In genomic region chr19:8265324-8265723, GRCm38 (mm10) we compare ENCODE assay signal across 22 mouse cellular contexts. TPM values are rescaled to one million over a fixed set of nuclear protein-coding genes. Genes with fewer than 3 reads are reported as not detected.
A peak's percentile ranks its signal among the peaks of the same experiment; 100 is the strongest.
DNase-seq lines count a peak whose midpoint lies in the region; ATAC-seq and TF ChIP-seq lines count a peak whose summit lies in the region.
"Had no signal": no experiment of that assay in that cellular context is flagged by ENCODE, and none has a peak within 500 bp of the region (broad histone marks: within the 10 kb centered on the region; RNA-seq: fewer than 3 reads in every experiment).

No protein-coding gene starts in this region.

- no peaks in the 10 kb centered on the region for H3K9me3 ChIP-seq in kidney, embryonic 14.5 days (ENCODE audit: control insufficient read depth, low read length)
- H3K9me3 ChIP-seq in kidney, postnatal 0 days (replicated peaks; ENCODE audit: low read length) = no peaks in the 10 kb centered on the region
- H3K9me3 ChIP-seq: embryonic facial prominence, embryonic 13.5 days; forebrain, embryonic 12.5 days; heart, embryonic 15.5 days had no signal

- H3K4me1 ChIP-seq in kidney, adult 2 months (ENCODE audit: control insufficient read depth, insufficient read depth, low read length) = peaks cover 5% of the 10 kb centered on the region; the same call in 1 of the 2 replicates
- H3K4me1 ChIP-seq in kidney, embryonic 14.5 days (ENCODE audit: control insufficient read depth, insufficient read depth, low read length) = no peaks in the 10 kb centered on the region
- H3K4me1 ChIP-seq in liver, adult 2 months (ENCODE audit: control insufficient read depth, insufficient read depth, low read length) = peaks cover 5% of the 10 kb centered on the region
- H3K4me1 ChIP-seq in kidney, postnatal 0 days (replicated peaks; ENCODE audit: insufficient read depth, low read length) = no peaks in the 10 kb centered on the region
- H3K4me1 ChIP-seq: embryonic facial prominence, embryonic 13.5 days; forebrain, embryonic 12.5 days; heart, embryonic 15.5 days had no signal

- no peaks in the 10 kb centered on the region for H3K27me3 ChIP-seq in kidney, adult 2 months (replicated peaks; ENCODE audit: control insufficient read depth, insufficient read depth, low read length)
- no peaks in the 10 kb centered on the region for H3K27me3 ChIP-seq in kidney, embryonic 14.5 days (ENCODE audit: control insufficient read depth, insufficient read depth, low read length)
- H3K27me3 ChIP-seq in liver, adult 2 months (ENCODE audit: control insufficient read depth, insufficient read depth, low read length) = no peaks in the 10 kb centered on the region
- H3K27me3 ChIP-seq in kidney, postnatal 0 days (ENCODE audit: insufficient read depth, low read length) = no peaks in the 10 kb centered on the region
- H3K27me3 ChIP-seq: CH12.LX; embryonic facial prominence, embryonic 13.5 days; forebrain, embryonic 12.5 days; heart, embryonic 15.5 days; Patski had no signal

- no peak for TF ChIP-seq POLR2A in kidney, adult 2 months (IDR thresholded peaks at IDR 0.05; ENCODE audit: low read depth, low read length)
- TF ChIP-seq POLR2A in liver, adult 2 months (IDR thresholded peaks at IDR 0.05; ENCODE audit: extremely low read depth, insufficient read depth, low read length) = no peak

- no peak overlapping the region for H3K4me3 ChIP-seq in kidney, adult 2 months (ENCODE audit: insufficient read depth, low read depth, low read length)
- no peak overlapping the region for H3K4me3 ChIP-seq in kidney, embryonic 14.5 days (ENCODE audit: low read length)
- no peak overlapping the region for H3K4me3 ChIP-seq in liver, adult 2 months (ENCODE audit: insufficient read depth, low read depth, low read length)
- no peak overlapping the region for H3K4me3 ChIP-seq in kidney, postnatal 0 days (replicated peaks; ENCODE audit: low read depth, low read length)
- H3K4me3 ChIP-seq: embryonic facial prominence, embryonic 13.5 days; forebrain, embryonic 12.5 days; heart, adult 2 months; heart, embryonic 15.5 days had no signal

- DNase-seq in kidney, adult 2 months = peak; percentile 30
- DNase-seq in liver, adult 2 months (ENCODE audit: extremely low read depth, low read depth, low spot score) = peak; percentile 57
- no peak for DNase-seq in liver
- peak; percentile 40 for DNase-seq in kidney, postnatal 0 days (ENCODE audit: low spot score)
- DNase-seq: adrenal gland, postnatal 14 days; cerebellum, adult 11-12 months; cerebellum, adult 9-10 months; cerebellum, postnatal 36 days; gastrocnemius, postnatal 14 days; heart, adult 2 months; heart, postnatal 14 days had no signal

- no peaks in the 10 kb centered on the region for H3K36me3 ChIP-seq in kidney, adult 2 months (ENCODE audit: control insufficient read depth, insufficient read depth, low read length)
- H3K36me3 ChIP-seq in kidney, embryonic 14.5 days (ENCODE audit: control insufficient read depth, insufficient read depth, low read length) = no peaks in the 10 kb centered on the region
- no peaks in the 10 kb centered on the region for H3K36me3 ChIP-seq in liver, adult 2 months (ENCODE audit: control insufficient read depth, insufficient read depth, low read length)
- no peaks in the 10 kb centered on the region for H3K36me3 ChIP-seq in kidney, postnatal 0 days (ENCODE audit: insufficient read depth, low read length)
- H3K36me3 ChIP-seq: embryonic facial prominence, embryonic 13.5 days; forebrain, embryonic 12.5 days; heart, embryonic 15.5 days had no signal

- peak overlapping the region; percentile 31 for H3K27ac ChIP-seq in kidney, adult 2 months (ENCODE audit: insufficient read depth, low read depth, low read length)
- no peak overlapping the region for H3K27ac ChIP-seq in kidney, embryonic 14.5 days (ENCODE audit: low read depth, low read length)
- H3K27ac ChIP-seq in liver, adult 2 months (replicated peaks; ENCODE audit: insufficient read depth, low read depth, low read length) = no peak overlapping the region
- H3K27ac ChIP-seq in kidney, postnatal 0 days = peak overlapping the region; percentile 19; the same call in 1 of the 2 replicates
- H3K27ac ChIP-seq: embryonic facial prominence, embryonic 13.5 days; forebrain, embryonic 12.5 days; heart, adult 2 months; heart, embryonic 15.5 days had no signal

- H3K79me2 ChIP-seq in liver, adult 2 months (ENCODE audit: control insufficient read depth, insufficient read depth, low read length) = no peaks in the 10 kb centered on the region

- H3K9ac ChIP-seq in kidney, embryonic 14.5 days (ENCODE audit: low read depth, low read length) = no peak overlapping the region
- H3K9ac ChIP-seq in liver, adult 2 months (ENCODE audit: low read depth, low read length) = no peak overlapping the region
- H3K9ac ChIP-seq in kidney, postnatal 0 days (ENCODE audit: low read depth, low read length) = no peak overlapping the region
- H3K9ac ChIP-seq: embryonic facial prominence, embryonic 13.5 days; forebrain, embryonic 12.5 days; heart, embryonic 15.5 days had no signal

- no peak overlapping the region for H3K4me2 ChIP-seq in kidney, embryonic 14.5 days (replicated peaks; ENCODE audit: low read depth, low read length)
- no peak overlapping the region; the same call in 1 of the 2 replicates for H3K4me2 ChIP-seq in kidney, postnatal 0 days (ENCODE audit: low read length)
- H3K4me2 ChIP-seq: embryonic facial prominence, embryonic 13.5 days; forebrain, embryonic 12.5 days; heart, embryonic 11.5 days; heart, embryonic 15.5 days had no signal

- 32% methylated on average over 3 of the region's 3 CpGs for WGBS in kidney, adult 2 months
- WGBS in kidney, embryonic 14.5 days = 65% methylated on average over 3 of the region's 3 CpGs
- WGBS in liver, adult 2 months = 28% methylated on average over 3 of the region's 3 CpGs
- WGBS in kidney, postnatal 0 days = 60% methylated on average over 3 of the region's 3 CpGs

- ATAC-seq in kidney, embryonic 14.5 days (ENCODE audit: low FRiP score, low TSS enrichment) = no peak
- no peak for ATAC-seq in kidney, postnatal 0 days (replicated peaks; ENCODE audit: low FRiP score, low read depth)
- no peak for ATAC-seq in megakaryocyte-erythroid progenitor cell, adult 5-6 weeks (replicated peaks; ENCODE audit: low FRiP score, low TSS enrichment, poor library complexity, severe bottlenecking)
- ATAC-seq: activated CD4-positive, CD25-positive, alpha-beta regulatory T cell, adult 4 months; forebrain, embryonic 16.5 days; Patski had no signal

- no peak for TF ChIP-seq CTCF in kidney, adult 2 months (conservative IDR thresholded peaks at IDR 0.05; ENCODE audit: insufficient read depth, insufficient read length, low read depth, low read length)
- TF ChIP-seq CTCF in liver, adult 2 months (IDR thresholded peaks at IDR 0.05; ENCODE audit: low read depth, low read length) = no peak
- TF ChIP-seq CTCF in kidney, postnatal 0 days (IDR thresholded peaks at IDR 0.05; ENCODE audit: low read depth) = no peak

RNA-seq across cellular contexts. Expression of gene Slc22a29, which starts 46.6 kb away (rescaled TPM):
- polyA plus RNA-seq in kidney, adult 2 months (2012; rRNA removed) = 31.4 and 37.1 TPM in 2 replicates
- not detected in 2 replicates for polyA plus RNA-seq in kidney, embryonic 14.5 days (2014; fragmentation: Nextera tagmentation; extraction: Ambion mirVana)
- total RNA-seq in liver, adult 2 months (2014; rRNA removed) = 1.9 and 2.8 TPM in 2 replicates
- polyA plus RNA-seq in liver, adult 2 months (2012; rRNA removed) = 1.7 and 2.4 TPM in 2 replicates
- polyA plus RNA-seq in kidney, postnatal 0 days (2015; fragmentation: Nextera tagmentation; extraction: Ambion mirVana) = 19.9 and 20.9 TPM in 2 replicates
- not detected in 2 replicates for total RNA-seq in megakaryocyte-erythroid progenitor cell, adult 5-6 weeks (2014; fragmentation: Nextera tagmentation)
- total RNA-seq in megakaryocyte-erythroid progenitor cell, adult 5-6 weeks (2017) = not detected in 2 replicates
- total RNA-seq: CH12.LX; gastrocnemius, postnatal 14 days; heart, adult 2 months; heart, postnatal 14 days; hematopoietic stem cell, adult 5-6 weeks had no signal
- polyA plus RNA-seq: forebrain, embryonic 12.5 days; heart, adult 2 months; heart, embryonic 11.5 days; heart, embryonic 15.5 days; Patski had no signal

Comparison
In these comparisons a context has a peak if more than half of its experiments do, and no peak if none do; other contexts are left out.
1. H3K27ac ChIP-seq: peak in kidney, adult 2 months (single experiment) and kidney, postnatal 0 days (single experiment); none in kidney, embryonic 14.5 days (single experiment) and liver, adult 2 months (single experiment).